Mouse (Mus musculus): ENCODE data around the gene 1810010D01Rik. TPM values are rescaled to one million over a fixed set of nuclear protein-coding genes. Genes with fewer than 3 reads are reported as not detected.

1810010D01Rik gene
- polyA plus RNA-seq (2014; fragmentation: Nextera tagmentation; extraction: Ambion mirVana): 0.46 TPM in 1 of 2 replicates, not detected in the other

DNA sequence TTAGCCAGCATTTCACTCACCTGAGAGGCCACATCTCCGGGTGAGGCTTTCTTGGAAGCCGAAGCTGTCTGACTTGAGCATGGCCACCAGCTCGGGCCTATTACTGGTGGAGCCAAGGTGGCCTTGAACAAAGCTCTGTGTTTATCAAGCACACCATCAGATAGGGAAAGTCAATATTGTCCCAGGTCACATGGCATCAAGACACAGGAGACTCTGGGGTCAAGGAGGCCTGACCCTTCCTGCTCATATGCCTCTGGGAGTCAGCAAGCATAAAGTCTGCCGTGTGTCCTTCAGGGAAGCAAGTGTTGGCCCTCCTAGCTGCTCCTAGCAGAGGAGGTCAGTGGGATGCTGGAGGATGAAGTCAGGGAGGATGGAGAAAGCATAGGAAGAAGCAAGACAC is at the start of gene 1810010D01Rik:
TSS of gene 1810010D01Rik (minus strand) at position 114 of the 400 bp plus-strand sequence.
- no peaks in the 10 kb centered on the region for H3K27me3 ChIP-seq (ENCODE audit: control insufficient read depth, insufficient read depth, low read length)
- peak within 1 kb of the TSS; percentile 68; the same call in 1 of the 2 replicates for H3K9ac ChIP-seq (ENCODE audit: low read depth, low read length)
- no peak within 1 kb of the TSS for H3K4me2 ChIP-seq (replicated peaks; ENCODE audit: low read depth, low read length)
- no peak for ATAC-seq (ENCODE audit: low FRiP score, low TSS enrichment)
- H3K36me3 ChIP-seq (ENCODE audit: control insufficient read depth, insufficient read depth, low read length): no peaks in the 10 kb centered on the region
- peaks cover 29% of the 10 kb centered on the region for H3K4me1 ChIP-seq (ENCODE audit: control insufficient read depth, insufficient read depth, low read length)
- WGBS: 73% methylated on average over 4 of the region's 4 CpGs
- H3K27ac ChIP-seq (ENCODE audit: low read depth, low read length): peak within 1 kb of the TSS; percentile 95
- no peak within 1 kb of the TSS for H3K4me3 ChIP-seq (ENCODE audit: low read length)
- H3K9me3 ChIP-seq (ENCODE audit: control insufficient read depth, low read length): no peaks in the 10 kb centered on the region

- Histone ChIP-seq H3K4me3 (ENCODE audit: low read length) (no peak overlapping the region), H3K27me3 (ENCODE audit: control insufficient read depth, insufficient read depth, low read length) (no peaks in the 10 kb centered on the region), H3K27ac (ENCODE audit: low read depth, low read length) (no peak overlapping the region), H3K4me1 (ENCODE audit: control insufficient read depth, insufficient read depth, low read length) (no peaks in the 10 kb centered on the region), H3K9me3 (ENCODE audit: control insufficient read depth, low read length) (no peaks in the 10 kb centered on the region), H3K4me2 (replicated peaks; ENCODE audit: low read depth, low read length) (no peak overlapping the region), H3K36me3 (ENCODE audit: control insufficient read depth, insufficient read depth, low read length) (peaks cover 27% of the 10 kb centered on the region; the same call in 1 of the 2 replicates), H3K9ac (ENCODE audit: low read depth, low read length) (no peak overlapping the region)
- 95% methylated on average over 1 of the region's 1 CpGs for WGBS
- no peak for ATAC-seq (ENCODE audit: low FRiP score, low TSS enrichment)
Observed at GRCm38 (mm10) chr7:145256092-145256491, 48.2 kb upstream of the 1810010D01Rik start.

GRCm38 (mm10) chr7:145253986-145254630 is 46.2 kb upstream of the 1810010D01Rik start:
- peaks cover 13% of the 10 kb centered on the region; the same call in 1 of the 2 replicates for H3K36me3 ChIP-seq (ENCODE audit: control insufficient read depth, insufficient read depth, low read length)

DNA sequence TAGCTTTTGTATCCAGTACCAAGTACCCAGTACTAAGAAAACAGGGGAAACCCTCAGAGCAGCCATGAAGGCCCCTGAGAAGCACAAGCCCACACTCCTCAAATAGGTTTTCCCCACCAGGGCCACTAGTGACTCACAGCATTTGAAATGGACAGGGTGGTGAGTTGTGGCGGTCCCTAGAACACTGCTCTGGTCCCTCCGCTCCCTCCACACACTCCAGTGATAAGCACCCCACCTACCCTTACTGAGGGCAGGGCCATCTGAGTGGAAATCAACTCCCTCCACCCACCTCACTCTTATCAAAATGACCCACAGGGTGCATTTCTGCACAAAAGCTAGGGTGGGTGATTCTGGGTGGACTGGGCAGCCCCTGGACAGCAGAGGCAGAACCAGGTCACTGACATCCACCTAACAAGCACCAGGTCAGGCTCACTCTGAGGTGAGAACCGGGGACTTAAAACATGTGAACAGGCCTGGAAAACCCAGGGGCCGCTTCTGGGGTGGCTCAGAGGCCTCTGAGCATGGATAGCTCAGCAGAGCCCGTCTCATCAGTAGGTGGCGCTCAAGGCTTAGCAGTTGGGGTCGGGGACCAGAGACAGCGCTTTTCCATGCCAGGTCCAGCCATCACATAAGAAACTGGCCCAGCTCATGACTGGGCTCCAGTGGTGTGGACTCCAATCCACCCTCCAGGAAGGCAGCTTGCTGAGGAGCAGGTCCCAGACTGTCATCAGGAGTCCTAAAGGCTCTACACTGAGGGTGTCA is 45.0 kb upstream of the 1810010D01Rik start:
- no peak overlapping the region for H3K27ac ChIP-seq (ENCODE audit: low read depth, low read length)
- no peaks in the 10 kb centered on the region for H3K27me3 ChIP-seq (ENCODE audit: control insufficient read depth, insufficient read depth, low read length)
- peaks cover 9% of the 10 kb centered on the region; the same call in 1 of the 2 replicates for H3K36me3 ChIP-seq (ENCODE audit: control insufficient read depth, insufficient read depth, low read length)
- no peaks in the 10 kb centered on the region for H3K4me1 ChIP-seq (ENCODE audit: control insufficient read depth, insufficient read depth, low read length)
- peak; percentile 82 for ATAC-seq (ENCODE audit: low FRiP score, low TSS enrichment)
- H3K9me3 ChIP-seq (ENCODE audit: control insufficient read depth, low read length): no peaks in the 10 kb centered on the region
- no peak overlapping the region for H3K4me2 ChIP-seq (replicated peaks; ENCODE audit: low read depth, low read length)
- no peak overlapping the region for H3K9ac ChIP-seq (ENCODE audit: low read depth, low read length)
- H3K4me3 ChIP-seq (ENCODE audit: low read length): no peak overlapping the region
- WGBS: 24% methylated on average over 8 of the region's 8 CpGs

More at GRCm38 (mm10) chr7:145253986-145254630, 46.2 kb upstream of the 1810010D01Rik start:
- no peak overlapping the region for H3K27ac ChIP-seq (ENCODE audit: low read depth, low read length)
- H3K9ac ChIP-seq (ENCODE audit: low read depth, low read length): no peak overlapping the region
- WGBS: 61% methylated on average over 3 of the region's 3 CpGs
- H3K9me3 ChIP-seq (ENCODE audit: control insufficient read depth, low read length): no peaks in the 10 kb centered on the region
- H3K4me3 ChIP-seq (ENCODE audit: low read length): no peak overlapping the region
- no peaks in the 10 kb centered on the region for H3K27me3 ChIP-seq (ENCODE audit: control insufficient read depth, insufficient read depth, low read length)
- no peaks in the 10 kb centered on the region for H3K4me1 ChIP-seq (ENCODE audit: control insufficient read depth, insufficient read depth, low read length)
- ATAC-seq (ENCODE audit: low FRiP score, low TSS enrichment): no peak
- H3K4me2 ChIP-seq (replicated peaks; ENCODE audit: low read depth, low read length): no peak overlapping the region

- Histone ChIP-seq H3K4me2 (replicated peaks; ENCODE audit: low read depth, low read length) (no peak overlapping the region), H3K9ac (ENCODE audit: low read depth, low read length) (no peak overlapping the region), H3K4me1 (ENCODE audit: control insufficient read depth, insufficient read depth, low read length) (no peaks in the 10 kb centered on the region), H3K36me3 (ENCODE audit: control insufficient read depth, insufficient read depth, low read length) (peaks cover 3% of the 10 kb centered on the region; the same call in 1 of the 2 replicates), H3K27me3 (ENCODE audit: control insufficient read depth, insufficient read depth, low read length) (no peaks in the 10 kb centered on the region), H3K4me3 (ENCODE audit: low read length) (no peak overlapping the region), H3K27ac (ENCODE audit: low read depth, low read length) (no peak overlapping the region), H3K9me3 (ENCODE audit: control insufficient read depth, low read length) (no peaks in the 10 kb centered on the region)
- no peak for ATAC-seq (ENCODE audit: low FRiP score, low TSS enrichment)
- 58% methylated on average over 9 of the region's 9 CpGs for WGBS
Observed at GRCm38 (mm10) chr7:145250225-145250624, 42.3 kb upstream of the 1810010D01Rik start.

GRCm38 (mm10) chr7:145248911-145249310 is 41.0 kb upstream of the 1810010D01Rik start:
- no peak overlapping the region for H3K4me3 ChIP-seq (ENCODE audit: low read length)
- ATAC-seq (ENCODE audit: low FRiP score, low TSS enrichment): no peak
- no peak overlapping the region for H3K27ac ChIP-seq (ENCODE audit: low read depth, low read length)
- no peaks in the 10 kb centered on the region for H3K4me1 ChIP-seq (ENCODE audit: control insufficient read depth, insufficient read depth, low read length)
- WGBS: 80% methylated on average over 2 of the region's 2 CpGs
- no peaks in the 10 kb centered on the region for H3K27me3 ChIP-seq (ENCODE audit: control insufficient read depth, insufficient read depth, low read length)
- H3K36me3 ChIP-seq (ENCODE audit: control insufficient read depth, insufficient read depth, low read length): no peaks in the 10 kb centered on the region; the same call in 1 of the 2 replicates
- H3K9ac ChIP-seq (ENCODE audit: low read depth, low read length): no peak overlapping the region
- no peak overlapping the region for H3K4me2 ChIP-seq (replicated peaks; ENCODE audit: low read depth, low read length)
- H3K9me3 ChIP-seq (ENCODE audit: control insufficient read depth, low read length): no peaks in the 10 kb centered on the region

- peak; percentile 74; the same call in 1 of the 2 replicates for ATAC-seq (ENCODE audit: low FRiP score, low TSS enrichment)
- 12% methylated on average over 9 of the region's 9 CpGs for WGBS
- H3K4me1 ChIP-seq (ENCODE audit: control insufficient read depth, insufficient read depth, low read length): peaks cover 18% of the 10 kb centered on the region
- H3K36me3 ChIP-seq (ENCODE audit: control insufficient read depth, insufficient read depth, low read length): no peaks in the 10 kb centered on the region
- H3K9ac ChIP-seq (ENCODE audit: low read depth, low read length): no peak overlapping the region
- no peak overlapping the region for H3K27ac ChIP-seq (ENCODE audit: low read depth, low read length)
- no peak overlapping the region for H3K4me2 ChIP-seq (replicated peaks; ENCODE audit: low read depth, low read length)
- H3K9me3 ChIP-seq (ENCODE audit: control insufficient read depth, low read length): no peaks in the 10 kb centered on the region
- no peak overlapping the region for H3K4me3 ChIP-seq (ENCODE audit: low read length)
- no peaks in the 10 kb centered on the region for H3K27me3 ChIP-seq (ENCODE audit: control insufficient read depth, insufficient read depth, low read length)
Observed at GRCm38 (mm10) chr7:145242851-145243712, 35.2 kb upstream of the 1810010D01Rik start.

DNA sequence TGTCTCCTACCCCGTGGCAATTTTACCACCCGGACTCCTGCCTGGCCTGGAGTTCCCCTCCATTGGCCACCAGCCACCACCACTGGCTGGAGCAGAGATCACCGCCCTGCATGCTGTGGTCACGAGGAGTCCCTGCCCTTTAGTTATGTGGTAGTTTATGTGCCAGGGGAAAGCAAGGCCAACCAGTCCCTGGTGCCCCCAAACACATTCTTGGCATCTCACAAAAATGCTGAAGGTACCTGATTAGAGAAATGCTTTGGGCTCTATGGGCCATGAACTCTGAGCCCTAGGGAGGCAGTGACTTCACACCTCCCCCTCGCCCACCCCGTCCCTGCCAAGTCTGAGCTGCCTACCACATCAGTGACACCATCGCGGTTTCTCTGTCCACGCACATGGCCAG is 34.1 kb upstream of the 1810010D01Rik start:
- Histone ChIP-seq H3K27ac (ENCODE audit: low read depth, low read length) (no peak overlapping the region), H3K9ac (ENCODE audit: low read depth, low read length) (no peak overlapping the region), H3K36me3 (ENCODE audit: control insufficient read depth, insufficient read depth, low read length) (no peaks in the 10 kb centered on the region), H3K4me3 (ENCODE audit: low read length) (no peak overlapping the region), H3K9me3 (ENCODE audit: control insufficient read depth, low read length) (no peaks in the 10 kb centered on the region), H3K27me3 (ENCODE audit: control insufficient read depth, insufficient read depth, low read length) (no peaks in the 10 kb centered on the region), H3K4me2 (replicated peaks; ENCODE audit: low read depth, low read length) (no peak overlapping the region), H3K4me1 (ENCODE audit: control insufficient read depth, insufficient read depth, low read length) (peaks cover 21% of the 10 kb centered on the region)
- WGBS: 65% methylated on average over 9 of the region's 9 CpGs
- ATAC-seq (ENCODE audit: low FRiP score, low TSS enrichment): no peak
